Mouse (Mus musculus): Measurements from ENCODE around the gene Igsf11.

Gene Igsf11

DNA sequence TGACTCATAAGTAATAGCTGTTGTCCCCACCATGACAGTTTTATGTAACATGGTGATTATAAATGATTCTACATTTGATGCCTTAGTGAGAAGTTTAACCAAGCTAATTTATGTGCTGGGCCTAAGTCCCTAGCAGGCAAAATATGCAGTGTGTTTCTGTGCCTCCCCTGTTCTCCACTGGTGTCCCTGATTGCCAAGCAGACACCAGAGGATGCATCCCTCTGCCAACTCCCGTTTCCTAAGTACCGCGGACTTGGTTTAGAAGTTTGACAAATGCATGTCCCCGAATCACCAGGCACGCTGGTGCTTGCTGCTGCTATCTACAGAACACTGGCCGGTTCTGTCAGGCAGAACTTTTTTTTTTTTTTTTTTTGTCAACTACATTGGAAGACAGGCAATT, 39.0 kb downstream of the Igsf11 start:
- DNase-seq (ENCODE audit: low read depth, low spot score): no peak

DNA sequence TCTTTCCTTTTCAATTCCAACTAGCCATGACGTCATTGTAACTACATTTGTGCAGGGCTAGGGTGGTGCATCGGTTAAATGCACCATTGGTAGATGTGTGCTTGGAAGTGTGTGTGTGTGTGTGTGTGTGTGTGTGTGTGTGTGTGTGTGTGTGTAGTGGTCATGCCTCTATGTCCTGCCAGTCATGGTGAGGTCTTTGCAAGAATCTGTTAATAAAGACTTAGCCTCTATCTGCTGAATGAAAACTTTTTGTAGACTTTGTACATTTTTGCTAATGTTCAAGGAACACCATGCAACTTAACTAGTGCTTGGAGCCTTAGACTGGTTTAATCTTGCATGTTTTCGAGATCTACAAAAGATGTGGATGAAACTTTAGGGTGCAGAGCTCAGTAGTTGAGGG, 48.3 kb downstream of the Igsf11 start:
- DNase-seq (ENCODE audit: low read depth, low spot score): no peak

DNA sequence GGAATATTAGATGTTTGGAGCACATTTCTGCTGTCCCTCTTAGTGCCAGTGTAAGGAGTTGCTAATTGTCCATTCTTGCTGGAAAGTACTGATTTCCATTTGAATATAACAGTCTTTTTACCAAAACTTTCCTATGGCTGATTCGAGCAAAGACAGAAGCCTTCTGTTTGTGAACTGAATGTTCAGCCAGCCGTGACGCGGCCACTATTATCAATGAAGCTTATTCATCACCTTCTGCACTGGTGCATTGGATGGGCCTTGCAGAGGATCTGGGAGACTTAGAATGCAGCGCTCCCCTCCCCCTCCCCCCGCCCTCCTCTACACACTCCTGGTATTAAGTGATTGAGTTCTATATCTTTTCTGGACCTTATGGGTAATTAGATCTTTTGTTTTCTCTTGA, 48.8 kb downstream of the Igsf11 start:
- DNase-seq (ENCODE audit: low read depth, low spot score): no peak

DNA sequence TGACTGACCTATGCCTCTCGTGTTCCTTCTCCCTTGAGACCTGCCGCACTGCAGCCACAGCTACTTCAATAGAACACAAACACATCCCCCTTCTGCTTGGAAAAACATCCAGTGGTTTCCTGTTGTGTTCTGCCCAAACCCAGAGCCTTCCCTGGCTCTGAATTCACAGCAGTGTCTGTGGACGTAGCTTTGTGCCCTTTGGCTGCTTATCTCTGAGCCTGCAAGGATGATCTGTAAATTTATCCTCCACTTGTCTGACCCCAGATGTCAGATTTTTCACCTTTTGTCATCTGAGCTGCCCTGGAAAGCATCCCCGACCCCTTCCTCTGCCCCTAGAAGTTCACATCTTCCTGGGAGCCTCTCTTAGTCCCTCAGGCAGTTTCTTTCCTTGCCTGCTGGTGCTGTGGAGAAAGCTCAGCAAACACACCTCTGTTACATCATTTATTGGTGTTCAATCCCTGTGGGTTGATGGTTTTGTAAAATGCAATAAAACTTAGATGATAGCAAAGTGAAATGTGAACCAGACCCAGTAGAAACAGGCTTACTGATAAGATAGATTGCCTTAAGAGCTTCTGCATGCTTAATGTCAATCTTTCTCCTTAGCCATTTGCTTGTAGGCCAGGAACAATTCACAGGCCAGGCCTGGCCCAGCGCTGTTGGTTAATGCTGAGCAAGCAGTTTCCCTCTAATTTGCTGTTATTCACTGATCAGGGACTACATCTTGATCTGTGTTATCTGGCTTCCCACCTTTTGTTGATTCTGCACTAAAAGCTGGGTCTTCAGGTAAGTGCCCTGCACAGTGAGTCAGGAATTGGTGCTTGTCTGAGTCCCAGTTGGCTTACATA, 51.5 kb downstream of the Igsf11 start:
- DNase-seq (ENCODE audit: low read depth, low spot score): no peak

DNA sequence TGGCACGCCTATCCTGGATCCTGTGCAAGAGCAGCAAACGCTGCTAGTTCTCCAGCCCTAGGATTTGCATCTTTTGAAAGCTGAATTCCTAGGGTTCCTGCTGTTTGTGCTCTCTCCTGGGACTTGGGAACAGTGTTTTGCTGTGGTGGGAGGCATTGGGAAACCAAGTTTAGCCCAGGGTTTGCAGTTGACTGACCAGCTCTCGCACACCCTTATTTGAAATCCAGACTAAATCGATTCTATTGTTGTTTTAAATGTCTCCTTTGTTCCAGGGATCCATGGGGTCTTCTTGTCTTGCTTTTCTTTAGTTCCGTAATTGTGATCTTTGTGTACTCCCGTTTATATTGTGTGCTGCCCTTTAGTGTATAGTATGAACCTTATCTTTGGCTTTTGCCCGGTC, 52.6 kb downstream of the Igsf11 start:
- no peak for DNase-seq (ENCODE audit: low read depth, low spot score)

DNA sequence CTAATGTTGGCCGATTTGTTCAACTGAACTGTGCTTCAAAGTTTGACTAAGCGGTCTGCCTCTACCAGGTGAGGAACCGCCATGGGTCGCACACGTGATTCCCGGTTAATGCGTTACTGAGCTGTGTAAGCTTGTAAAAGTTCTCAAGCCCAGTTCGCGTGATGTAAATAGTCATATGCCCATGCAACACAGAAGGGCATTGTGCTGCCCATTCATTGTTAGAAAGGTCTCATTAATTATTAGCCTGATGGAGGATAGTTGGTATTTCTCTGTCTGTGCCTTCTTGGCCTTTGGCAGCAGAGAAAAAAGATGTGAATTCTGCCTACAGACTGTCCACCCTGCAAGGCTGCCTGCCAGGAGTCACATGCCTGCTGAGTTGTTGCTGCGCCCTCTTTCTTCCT, 53.1 kb downstream of the Igsf11 start:
- no peak for DNase-seq (ENCODE audit: low read depth, low spot score)

DNA sequence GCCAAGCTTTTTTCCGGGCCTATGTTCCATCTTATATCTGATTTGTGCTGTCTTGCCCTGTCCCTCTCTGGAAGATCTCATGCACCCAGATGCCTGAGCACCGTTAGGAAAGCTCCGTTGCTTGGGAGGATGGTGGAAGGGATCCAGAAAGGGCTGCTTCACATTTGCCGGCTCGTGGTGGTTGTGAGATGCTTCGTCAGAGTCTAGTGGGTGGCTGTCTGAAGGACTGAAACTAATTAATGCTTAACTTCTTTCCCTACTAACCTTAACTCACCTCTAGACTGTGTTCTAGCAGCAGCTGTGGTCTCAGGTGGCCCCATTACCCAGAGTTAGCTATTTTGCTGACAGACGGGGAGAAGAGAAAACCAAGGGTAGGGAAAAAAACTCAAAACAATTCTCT, 54.0 kb downstream of the Igsf11 start:
- DNase-seq (ENCODE audit: low read depth, low spot score): no peak

DNA sequence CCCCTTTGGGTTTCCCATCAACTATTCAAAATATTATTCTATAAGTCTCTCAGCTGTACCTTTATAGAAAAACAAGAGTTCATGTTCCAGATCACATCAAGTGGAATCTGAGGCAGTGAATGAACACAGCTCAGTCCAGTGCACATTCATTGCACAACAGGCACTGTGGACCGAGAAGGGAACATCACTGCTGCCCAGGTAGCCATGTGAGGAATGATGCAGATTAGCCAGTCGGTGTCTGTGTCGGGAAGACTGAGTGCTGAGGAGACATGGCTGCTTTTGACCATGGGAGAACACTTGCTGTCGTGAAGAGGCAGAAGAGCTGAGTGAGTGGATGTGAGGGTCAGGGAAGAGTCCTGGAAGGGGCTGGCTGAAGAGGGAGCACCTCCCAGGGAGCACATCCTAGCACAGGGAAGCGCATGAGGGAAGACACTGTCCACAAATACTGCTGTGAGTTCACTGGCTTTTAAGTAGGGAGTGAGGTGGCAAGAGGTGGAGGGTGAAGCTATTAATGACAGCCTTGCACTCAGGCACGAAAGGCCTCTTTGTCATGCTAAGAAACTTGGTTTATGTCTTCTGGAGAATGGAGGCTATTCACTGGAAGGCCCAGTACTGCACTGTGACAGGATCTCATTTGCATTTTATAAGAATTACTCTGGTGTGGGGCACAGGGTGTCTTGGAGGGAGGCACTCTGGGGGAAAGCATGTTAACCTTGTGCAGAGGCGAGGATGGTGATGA, 54.8 kb downstream of the Igsf11 start:
- no peak for DNase-seq (ENCODE audit: low read depth, low spot score)

DNA sequence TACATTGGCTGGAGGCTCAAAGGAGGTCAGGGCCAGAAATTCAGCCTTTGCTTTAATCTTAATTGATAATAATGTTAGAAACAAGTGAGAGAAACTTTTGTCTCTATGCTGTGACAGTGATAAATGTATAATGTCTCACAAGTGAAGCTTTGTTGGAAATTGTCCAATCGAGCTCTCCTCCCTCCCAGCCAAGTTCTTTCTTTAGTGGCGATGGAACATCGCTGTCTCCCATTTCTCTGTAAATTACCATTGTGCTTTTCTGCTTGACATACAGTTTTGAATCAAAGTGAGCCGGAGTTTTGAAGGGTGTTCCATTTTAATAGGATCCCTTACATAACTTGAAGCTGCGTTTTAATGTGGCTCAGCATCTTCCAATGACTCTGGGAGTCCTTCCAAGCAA, 56.0 kb downstream of the Igsf11 start:
- no peak for DNase-seq (ENCODE audit: low read depth, low spot score)

DNA sequence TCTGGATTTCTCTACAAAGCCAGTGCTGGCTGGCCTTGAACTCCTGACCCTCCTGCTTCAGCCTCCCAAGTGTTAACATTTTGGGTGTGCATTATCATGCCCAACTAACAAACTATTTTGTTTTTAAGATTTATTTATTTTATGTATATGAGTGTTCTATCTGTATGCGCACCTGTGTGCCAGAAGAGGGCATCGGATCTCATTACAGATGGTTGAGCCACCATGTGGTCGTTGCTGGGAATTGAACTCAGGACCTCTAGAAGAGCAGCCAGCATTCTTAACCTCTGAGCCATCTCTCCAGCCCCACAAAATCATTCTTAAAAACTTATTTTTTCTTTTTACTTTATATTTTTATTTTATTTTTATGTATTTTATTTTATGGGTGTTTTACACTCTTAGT, 60.4 kb downstream of the Igsf11 start:
- DNase-seq (ENCODE audit: low read depth, low spot score): no peak

DNA sequence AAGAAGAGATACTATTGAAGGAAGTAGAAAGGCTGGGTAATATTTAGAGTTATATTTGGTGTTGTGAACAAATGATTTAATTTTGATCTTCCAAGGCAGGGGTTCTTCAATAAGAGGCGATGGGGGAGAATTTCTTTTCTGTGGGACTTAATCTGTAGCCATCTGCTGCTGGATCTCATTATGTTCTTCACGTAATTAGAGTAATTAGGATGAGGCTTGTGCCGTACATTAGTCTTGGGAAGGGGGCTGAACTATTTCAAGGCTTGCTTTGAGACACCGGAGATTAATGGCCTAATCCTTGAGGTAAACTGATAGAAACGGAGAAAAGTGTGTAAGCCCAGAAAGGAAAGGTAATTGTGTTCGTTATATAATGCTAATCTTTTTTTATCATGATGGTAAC, 61.4 kb downstream of the Igsf11 start:
- DNase-seq (ENCODE audit: low read depth, low spot score): no peak

DNA sequence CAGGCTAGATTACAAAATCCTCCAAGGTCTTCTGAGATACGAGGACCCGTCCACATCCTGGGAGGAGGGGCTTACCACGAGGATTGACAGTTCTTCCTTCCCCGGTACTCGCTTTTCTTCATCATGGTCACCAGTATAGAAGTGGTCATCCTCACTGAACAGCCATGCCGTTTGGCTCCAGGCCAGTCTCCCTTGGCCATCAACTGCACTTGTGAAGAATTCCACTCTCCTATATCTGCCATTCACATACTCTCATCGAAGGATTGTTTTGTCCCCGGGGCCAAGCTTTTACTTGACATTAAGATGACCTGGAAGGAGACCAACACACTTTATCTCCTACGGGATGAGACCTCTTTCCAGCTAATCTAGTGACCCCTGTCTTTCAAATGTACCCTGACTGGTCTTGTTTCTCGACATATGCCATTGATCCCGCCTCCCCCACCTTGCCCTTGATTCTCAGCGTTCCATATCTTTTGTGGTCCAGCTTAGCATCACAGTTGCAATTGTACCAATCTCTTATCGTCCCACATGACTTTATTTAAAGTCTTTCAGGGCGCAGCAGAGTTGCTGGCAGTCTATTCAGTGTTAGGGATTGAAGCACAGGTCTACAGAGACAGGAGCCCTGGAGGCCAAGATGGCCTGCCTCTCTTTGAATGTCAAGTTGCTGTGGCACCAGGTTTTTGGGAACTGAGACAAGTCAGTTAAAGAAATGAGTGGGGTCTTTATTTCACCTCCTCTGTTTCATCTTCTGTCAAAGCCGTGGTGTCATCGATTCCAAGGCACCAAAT, 62.2 kb downstream of the Igsf11 start:
- DNase-seq (ENCODE audit: low read depth, low spot score): no peak

DNA sequence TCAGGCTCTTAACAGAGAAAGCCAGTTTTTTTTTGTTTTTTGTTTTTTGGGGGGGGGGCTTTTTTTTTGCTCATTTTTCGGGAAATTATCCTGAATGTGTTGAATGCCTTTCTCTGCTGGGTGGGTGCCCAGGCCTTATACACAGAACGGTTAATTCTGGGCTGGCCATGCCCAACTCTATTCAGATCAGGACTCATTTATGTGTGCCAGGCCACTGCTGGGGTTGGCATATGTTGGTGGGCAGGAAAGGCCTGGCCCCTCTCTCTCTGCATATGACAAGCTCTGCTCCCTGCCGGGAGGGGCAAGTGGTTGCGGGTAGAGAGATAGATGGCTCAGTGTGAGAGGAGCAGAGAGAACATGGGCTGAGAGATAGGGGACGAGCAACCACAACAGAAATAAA, 62.8 kb downstream of the Igsf11 start:
- no peak for DNase-seq (ENCODE audit: low read depth, low spot score)

DNA sequence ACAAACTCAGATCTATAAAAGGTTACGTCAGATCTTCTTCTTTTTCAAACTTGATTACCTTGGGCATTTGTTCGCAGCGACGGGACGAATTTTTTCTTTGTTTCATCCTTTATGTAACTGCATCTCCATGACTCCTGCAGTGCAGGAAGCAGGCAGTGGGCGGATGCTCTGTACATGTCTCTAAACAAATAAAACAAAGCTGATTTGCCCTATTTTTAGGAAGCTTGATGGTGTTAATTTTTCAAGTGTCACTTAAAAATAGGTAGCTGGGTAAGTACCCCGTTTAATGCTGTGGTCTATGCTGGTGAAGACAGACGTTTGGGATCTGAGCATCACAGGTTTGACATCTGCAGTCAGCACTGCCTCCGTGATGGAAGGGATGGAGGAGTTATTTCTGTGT, 66.3 kb downstream of the Igsf11 start:
- no peak for DNase-seq (ENCODE audit: low read depth, low spot score)

DNA sequence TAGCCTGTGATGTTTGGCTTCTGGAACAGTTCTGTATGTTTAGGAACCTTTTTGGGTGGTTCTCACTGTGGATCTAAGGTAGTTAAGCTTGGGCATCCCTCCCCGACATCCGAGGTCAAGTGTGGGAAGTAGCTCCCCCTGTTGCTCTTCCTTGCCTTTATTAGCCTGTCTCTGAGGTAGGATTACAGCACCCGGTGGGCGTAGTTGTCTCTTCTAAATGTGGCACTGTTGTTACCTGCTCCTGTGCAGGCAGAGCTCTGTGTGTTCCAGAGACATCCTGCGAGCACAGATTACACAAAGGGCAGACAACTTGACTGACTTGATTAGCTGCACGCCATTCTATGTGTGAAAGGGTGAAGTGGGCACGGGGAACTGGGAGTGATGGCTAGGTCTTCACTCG, 68.1 kb downstream of the Igsf11 start:
- DNase-seq (ENCODE audit: low read depth, low spot score): no peak

DNA sequence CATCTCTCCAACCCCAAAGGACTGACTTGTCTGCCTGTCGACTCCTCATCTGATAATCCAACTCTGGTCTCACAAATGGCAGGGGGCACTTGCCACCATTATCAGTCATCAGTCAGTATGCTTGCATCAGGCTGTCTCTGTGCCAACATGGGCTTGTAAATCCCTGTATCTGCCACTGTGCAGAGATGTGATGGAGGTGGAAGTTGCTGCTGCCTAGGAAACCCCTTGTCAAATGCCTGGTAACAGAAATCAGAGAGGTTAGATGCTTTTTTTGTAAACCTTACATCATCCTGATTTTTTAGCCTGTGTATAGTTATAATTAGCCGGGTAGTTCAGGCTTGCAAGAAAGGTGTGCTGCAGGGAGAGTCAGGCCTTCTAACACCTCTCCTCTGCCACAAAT, 69.4 kb downstream of the Igsf11 start:
- DNase-seq (ENCODE audit: low read depth, low spot score): no peak

DNA sequence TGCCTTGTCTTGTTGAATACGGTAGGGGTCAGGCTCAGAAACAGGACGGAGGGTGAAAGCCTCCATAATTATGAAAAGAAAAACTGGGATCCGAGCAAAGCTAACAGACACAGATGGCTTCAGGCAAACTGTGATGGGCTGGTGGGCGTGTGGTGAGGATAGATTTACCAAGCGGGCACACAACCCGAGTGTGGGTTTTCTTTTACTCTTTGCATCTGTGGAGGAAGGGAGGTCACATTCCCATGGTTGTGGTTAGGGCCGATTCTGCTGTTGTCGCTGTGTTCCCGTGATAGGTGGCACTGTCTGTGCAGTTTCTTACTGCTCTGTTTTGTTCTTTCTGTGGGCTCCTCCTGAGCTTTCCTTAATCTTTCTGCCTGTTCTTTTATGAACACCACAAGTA, 70.2 kb downstream of the Igsf11 start:
- no peak for DNase-seq (ENCODE audit: low read depth, low spot score)

DNA sequence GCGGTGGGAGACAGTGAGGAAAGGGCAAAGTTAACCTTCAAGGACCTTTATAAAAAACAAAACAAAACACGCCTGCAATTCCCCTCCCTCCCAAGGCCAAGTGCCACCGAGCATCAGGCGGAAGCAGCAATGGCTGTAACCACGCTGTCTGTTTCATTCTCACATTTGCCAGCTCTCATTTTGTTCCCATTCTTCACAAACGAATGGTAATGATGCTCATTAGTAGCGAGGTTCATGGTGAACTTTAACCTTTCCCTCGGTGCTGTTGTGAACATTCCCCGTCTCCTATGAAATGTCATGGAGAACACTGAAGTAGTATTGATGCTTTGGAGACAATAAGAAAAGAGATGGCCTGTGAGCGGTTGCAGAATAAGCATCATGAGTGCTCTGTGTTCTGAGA, 74.6 kb downstream of the Igsf11 start:
- no peak for DNase-seq (ENCODE audit: low read depth, low spot score)

DNA sequence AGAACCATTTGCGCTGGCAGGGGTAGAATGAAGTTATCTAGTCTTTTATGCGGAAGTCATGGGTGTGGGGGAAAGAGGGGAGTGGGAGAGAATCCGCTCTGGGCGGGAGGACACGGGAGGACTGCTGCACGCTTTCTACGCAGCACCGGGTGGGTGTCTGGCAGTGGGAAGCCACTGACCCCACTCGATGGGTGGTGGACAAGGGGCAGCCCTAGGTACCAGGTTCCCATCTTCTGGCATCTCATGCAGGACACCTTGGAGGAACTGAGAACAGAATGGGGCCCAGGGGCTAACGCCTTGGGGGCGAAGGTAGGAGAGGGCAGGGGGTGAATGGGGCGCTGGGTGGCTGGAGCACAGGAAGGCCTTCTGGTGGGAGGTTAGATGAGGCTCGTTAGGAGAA, 83.7 kb downstream of the Igsf11 start:
- DNase-seq (ENCODE audit: low read depth, low spot score): no peak

DNA sequence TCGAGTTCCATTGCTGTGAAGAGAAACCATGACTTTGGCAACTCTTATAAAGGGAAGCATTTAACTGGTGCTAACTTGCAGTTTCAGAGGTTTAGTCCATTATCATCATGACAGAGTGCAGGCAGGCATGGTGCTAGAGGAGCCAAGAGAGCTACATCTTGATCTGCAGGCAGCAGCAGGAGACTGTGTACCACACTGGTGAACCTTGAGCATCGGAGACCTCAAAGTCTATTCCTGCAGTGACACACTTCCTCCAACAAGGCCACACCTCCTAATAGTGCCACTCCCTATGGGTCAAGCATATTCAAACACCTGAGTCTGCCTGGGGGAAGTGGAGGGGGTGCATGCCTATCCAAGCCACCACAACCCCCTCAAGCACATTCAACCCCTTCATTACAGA, 86.1 kb downstream of the Igsf11 start:
- no peak for DNase-seq (ENCODE audit: low read depth, low spot score)

DNA sequence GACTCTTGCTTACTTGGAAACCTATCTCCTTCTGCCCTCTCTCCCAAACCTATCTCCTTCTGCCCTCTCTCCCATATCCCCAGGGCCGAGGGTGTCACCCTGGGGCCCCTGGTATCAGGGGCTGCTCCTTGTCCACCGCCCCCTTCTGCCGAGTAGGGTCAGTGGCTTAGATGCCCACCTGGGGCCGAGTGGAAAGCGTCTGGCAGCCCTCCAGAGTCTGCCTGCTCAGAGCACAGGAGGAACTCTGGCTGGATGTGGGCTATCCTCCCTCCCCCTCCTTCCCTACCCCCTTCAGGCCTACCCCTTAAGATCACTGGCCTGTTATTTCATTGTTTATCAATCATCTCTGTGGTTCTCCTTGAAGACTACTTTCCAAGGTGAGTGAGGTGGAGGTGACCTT, 88.1 kb downstream of the Igsf11 start:
- no peak for DNase-seq (ENCODE audit: low read depth, low spot score)

DNA sequence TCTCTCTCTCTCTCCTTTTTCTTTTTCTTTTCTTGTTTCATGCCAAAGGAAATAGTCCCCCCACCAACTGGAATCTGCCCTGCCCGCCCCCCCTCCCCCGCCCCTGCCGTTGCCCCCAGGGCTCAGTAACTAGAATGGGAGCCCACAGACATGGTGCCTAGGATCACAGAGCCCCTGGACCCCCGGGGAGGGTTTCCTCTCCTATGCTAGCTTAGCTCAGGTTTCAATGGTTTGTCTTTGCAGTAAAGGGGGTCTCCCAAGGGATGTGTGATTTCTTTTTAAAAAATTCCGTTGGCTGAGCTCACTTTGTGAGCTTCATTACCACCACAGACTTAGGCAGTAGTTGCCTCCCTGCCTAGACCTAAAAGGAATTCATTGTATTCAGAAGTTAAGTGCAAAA, 89.6 kb downstream of the Igsf11 start:
- peak; percentile 8 for DNase-seq (ENCODE audit: low read depth, low spot score)

Data from embryo, embryonic 11.5 days (tissue).